Mouse (Mus musculus) embryonic facial prominence, embryonic 13.5 days (tissue): ENCODE measurements at regions not wholly inside any gene's neighbourhood (a gene's known extent, or its start where the extent isn't known, plus 50 kb on each side); places are given as distances from the start of the nearest gene placed in this dataset.
"Not testable (repeated sequence)": the region's sequence is repeated elsewhere in the genome, so short reads cannot be mapped to it uniquely, and the experiment has no call there.

Experiments
- ATAC-seq: fragments of 200-750 bp; cut with Nextera tagmentation; 2 replicates; pipeline ENCODE4 v1.8.0; 2017; ENCODE audit warnings: low read depth; ENCODE audit not compliant: insufficient number of reproducible peaks, insufficient read depth, low FRiP score, low TSS enrichment
- H3K27ac ChIP-seq: fragments of 300-500 bp; sonication (generic); 2 replicates; pipeline ENCODE4 v1.5.1; 2015; ENCODE audit warnings: moderate library complexity, mild to moderate bottlenecking, inconsistent platforms
- H3K27me3 ChIP-seq: fragments of 300-500 bp; sonication (generic); 2 replicates; pipeline ENCODE4 v1.6.1; 2015; ENCODE audit warnings: mild to moderate bottlenecking, inconsistent platforms
- H3K36me3 ChIP-seq: fragments of 300-500 bp; sonication (generic); 2 replicates; pipeline ENCODE4 v1.6.1; 2015; ENCODE audit warnings: mild to moderate bottlenecking, inconsistent platforms
- H3K4me1 ChIP-seq: fragments of 300-500 bp; sonication (generic); 2 replicates; pipeline ENCODE4 v1.6.1; 2015; ENCODE audit warnings: inconsistent platforms
- H3K4me2 ChIP-seq: fragments of 300-500 bp; sonication (generic); 2 replicates; pipeline ENCODE4 v1.6.1; 2015; ENCODE audit warnings: moderate library complexity, mild to moderate bottlenecking, inconsistent platforms
- H3K4me3 ChIP-seq: fragments of 300-500 bp; sonication (generic); 2 replicates; pipeline ENCODE4 v1.5.1; 2015; ENCODE audit warnings: mild to moderate bottlenecking, inconsistent platforms
- H3K9ac ChIP-seq: fragments of 300-500 bp; sonication (generic); 2 replicates; pipeline ENCODE4 v1.6.1; 2015; ENCODE audit warnings: mild to moderate bottlenecking, inconsistent platforms
- H3K9me3 ChIP-seq: fragments of 300-500 bp; sonication (generic); 2 replicates; pipeline ENCODE4 v1.6.1; 2016; ENCODE audit warnings: inconsistent platforms
- WGBS: fragments of 180-500 bp; shearing (Covaris S2); methylation state at CpG from one replicate; pipeline ENCODE4 v1.1.7; 2015; ENCODE audit warnings: mixed read lengths; 5-methylcytosine and 5-hydroxymethylcytosine counted together

DNA sequence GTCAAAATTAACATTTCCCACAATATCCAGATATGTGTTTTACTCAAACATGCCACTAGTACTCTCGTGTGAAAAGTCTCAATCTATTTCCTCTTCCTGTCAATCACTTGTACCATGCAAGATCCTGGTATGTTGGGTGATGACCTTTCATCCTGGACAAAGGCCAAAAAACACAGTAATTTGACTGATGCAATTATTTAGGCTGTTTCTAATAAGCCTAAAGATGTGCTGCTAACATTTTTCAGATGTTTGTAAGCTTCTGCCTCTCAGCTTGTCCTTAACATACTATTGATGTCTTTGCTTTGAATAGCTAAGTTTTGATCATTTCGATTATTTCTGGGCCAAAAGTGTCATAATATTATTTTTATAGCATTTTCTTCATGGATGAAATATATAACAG, 418.4 kb upstream of the Arrdc4 start:
- Histone ChIP-seq H3K27ac (no peak overlapping the region), H3K27me3 (no peaks in the 10 kb centered on the region), H3K4me3 (no peak overlapping the region), H3K9ac (no peak overlapping the region), H3K36me3 (no peaks in the 10 kb centered on the region), H3K4me2 (no peak overlapping the region), H3K4me1 (no peaks in the 10 kb centered on the region), H3K9me3 (no peaks in the 10 kb centered on the region)
- WGBS = 23% methylated on average over 2 of the region's 2 CpGs
- no peak for ATAC-seq

GRCm38 (mm10) chr7:69161916-69162315, 412.9 kb upstream of the Arrdc4 start:
- H3K4me3 ChIP-seq = no peak overlapping the region
- no peak overlapping the region for H3K4me2 ChIP-seq
- H3K9me3 ChIP-seq = no peaks in the 10 kb centered on the region
- no peaks in the 10 kb centered on the region for H3K4me1 ChIP-seq
- no peaks in the 10 kb centered on the region for H3K27me3 ChIP-seq
- 16% methylated on average over 4 of the region's 4 CpGs for WGBS
- no peak overlapping the region for H3K27ac ChIP-seq
- no peak overlapping the region for H3K9ac ChIP-seq
- ATAC-seq = no peak
- H3K36me3 ChIP-seq = no peaks in the 10 kb centered on the region

- H3K4me1 ChIP-seq = no peaks in the 10 kb centered on the region
- H3K4me2 ChIP-seq = no peak overlapping the region
- H3K36me3 ChIP-seq = no peaks in the 10 kb centered on the region
- H3K9me3 ChIP-seq = no peaks in the 10 kb centered on the region
- H3K9ac ChIP-seq = no peak overlapping the region
- H3K27me3 ChIP-seq = no peaks in the 10 kb centered on the region
- H3K4me3 ChIP-seq = no peak overlapping the region
- ATAC-seq = no peak
- WGBS = 62% methylated on average over 3 of the region's 3 CpGs
- H3K27ac ChIP-seq = no peak overlapping the region
Measured at GRCm38 (mm10) chr7:69142351-69142750, 393.3 kb upstream of the Arrdc4 start.

DNA sequence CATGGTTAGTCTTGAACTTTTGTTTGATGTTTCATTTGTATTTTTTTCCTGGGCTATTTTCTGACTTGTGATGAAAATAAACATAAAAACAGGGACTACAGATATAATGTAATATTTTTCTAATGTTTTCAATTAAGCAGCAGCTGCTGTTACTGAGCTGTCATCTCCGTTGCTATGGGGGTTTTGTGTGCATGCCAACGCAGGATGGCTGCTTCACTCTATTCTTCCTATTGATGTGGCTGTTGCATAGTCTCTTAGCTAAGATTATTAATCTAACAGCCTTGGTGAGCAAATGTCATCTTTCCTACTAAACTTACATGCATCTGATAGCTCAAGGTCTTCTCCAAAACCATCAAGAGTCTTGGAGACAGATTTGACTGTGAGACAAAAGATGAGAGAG, 384.4 kb upstream of the Arrdc4 start:
- 49% methylated on average over 2 of the region's 2 CpGs for WGBS
- H3K27ac ChIP-seq = no peak overlapping the region
- ATAC-seq = no peak
- no peaks in the 10 kb centered on the region for H3K9me3 ChIP-seq
- H3K27me3 ChIP-seq = no peaks in the 10 kb centered on the region
- H3K4me2 ChIP-seq = no peak overlapping the region
- no peak overlapping the region for H3K9ac ChIP-seq
- no peaks in the 10 kb centered on the region for H3K4me1 ChIP-seq
- H3K4me3 ChIP-seq = no peak overlapping the region
- no peaks in the 10 kb centered on the region for H3K36me3 ChIP-seq

DNA sequence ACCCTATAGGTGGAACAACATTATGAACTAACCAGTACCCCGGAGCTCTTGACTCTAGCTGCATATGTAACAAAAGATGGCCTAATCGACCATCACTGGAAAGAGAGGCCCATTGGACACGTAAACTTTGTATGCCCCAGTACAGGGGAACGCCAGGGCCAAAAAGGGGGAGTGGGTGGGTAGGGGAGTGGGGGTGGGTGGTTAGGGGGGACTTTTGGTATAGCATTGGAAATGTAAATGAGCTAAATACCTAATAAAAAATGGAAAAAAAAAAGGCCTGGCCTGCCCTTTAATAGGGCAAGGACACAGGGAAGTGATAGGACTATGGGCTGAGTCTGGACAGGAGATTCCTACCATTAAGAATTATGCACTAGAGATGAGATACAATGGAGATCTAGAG, 352.7 kb upstream of the Arrdc4 start:
- WGBS = 93% methylated on average over 2 of the region's 4 CpGs
- ATAC-seq, H3K36me3 ChIP-seq, H3K4me3 ChIP-seq, H3K9me3 ChIP-seq, H3K9ac ChIP-seq, H3K4me2 ChIP-seq, H3K27ac ChIP-seq, H3K4me1 ChIP-seq, H3K27me3 ChIP-seq: not testable (repeated sequence)

DNA sequence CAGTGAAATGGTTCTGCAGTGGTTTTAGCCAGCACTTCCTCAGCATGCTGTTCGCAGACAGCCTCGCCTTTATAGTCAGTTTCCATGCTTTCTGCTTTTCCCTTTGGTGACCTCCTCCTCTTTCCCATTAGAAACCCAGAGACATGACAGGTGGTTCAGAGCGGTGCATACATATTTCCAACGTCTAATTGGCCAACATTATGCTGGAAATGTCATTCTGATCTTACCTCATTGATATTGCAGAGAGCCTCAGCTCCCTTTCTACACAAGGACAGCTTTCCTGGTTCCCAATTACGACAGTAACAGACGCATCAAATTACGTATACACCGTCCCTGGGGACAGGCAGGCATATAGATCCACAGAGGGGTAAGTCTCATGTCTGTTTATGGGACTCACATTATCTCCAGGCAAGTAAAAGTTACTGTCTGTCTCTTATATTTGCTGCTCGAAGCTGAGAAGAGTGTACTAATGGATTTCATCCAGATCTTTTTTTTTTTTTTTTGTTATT, 348.6 kb upstream of the Arrdc4 start:
- H3K9ac ChIP-seq = no peak overlapping the region
- no peak overlapping the region for H3K4me3 ChIP-seq
- no peaks in the 10 kb centered on the region for H3K4me1 ChIP-seq
- no peak overlapping the region for H3K27ac ChIP-seq
- H3K27me3 ChIP-seq = no peaks in the 10 kb centered on the region; the same call in 1 of the 2 replicates
- 40% methylated on average over 9 of the region's 9 CpGs for WGBS
- H3K36me3 ChIP-seq = no peaks in the 10 kb centered on the region
- H3K4me2 ChIP-seq = no peak overlapping the region
- no peaks in the 10 kb centered on the region for H3K9me3 ChIP-seq
- no peak for ATAC-seq

DNA sequence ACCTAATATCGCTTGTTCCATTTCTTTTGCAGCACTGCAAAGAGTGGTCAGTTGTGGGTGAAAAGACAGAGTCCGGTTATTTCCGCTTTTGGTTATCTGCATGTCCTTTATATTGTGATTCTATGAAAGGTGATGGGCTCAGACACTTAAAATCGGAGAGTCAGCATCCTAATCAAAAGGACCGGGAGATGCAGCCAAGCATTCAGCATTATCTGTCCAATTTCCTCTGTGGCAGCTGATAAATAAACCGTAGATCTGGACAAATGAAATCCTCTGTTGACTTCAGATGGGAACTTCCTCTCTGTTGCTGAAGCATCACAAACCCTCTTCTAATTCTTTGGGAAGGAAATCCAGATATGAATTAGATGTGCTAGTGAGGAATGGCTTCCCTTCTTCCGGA, 325.7 kb upstream of the Arrdc4 start:
- Histone ChIP-seq H3K9me3 (no peaks in the 10 kb centered on the region), H3K9ac (no peak overlapping the region), H3K4me3 (no peak overlapping the region), H3K27ac (no peak overlapping the region), H3K36me3 (no peaks in the 10 kb centered on the region), H3K4me1 (no peaks in the 10 kb centered on the region), H3K27me3 (no peaks in the 10 kb centered on the region), H3K4me2 (no peak overlapping the region)
- no peak for ATAC-seq
- WGBS = 90% methylated on average over 7 of the region's 7 CpGs

- H3K27ac ChIP-seq = no peak overlapping the region
- no peaks in the 10 kb centered on the region for H3K9me3 ChIP-seq
- H3K4me3 ChIP-seq = no peak overlapping the region
- H3K4me2 ChIP-seq = no peak overlapping the region
- no peak for ATAC-seq
- H3K36me3 ChIP-seq = no peaks in the 10 kb centered on the region
- WGBS = 82% methylated on average over 5 of the region's 5 CpGs
- no peaks in the 10 kb centered on the region for H3K4me1 ChIP-seq
- H3K27me3 ChIP-seq = no peaks in the 10 kb centered on the region
- no peak overlapping the region for H3K9ac ChIP-seq
Measured at GRCm38 (mm10) chr7:69062994-69063393, 314.0 kb upstream of the Arrdc4 start.

DNA sequence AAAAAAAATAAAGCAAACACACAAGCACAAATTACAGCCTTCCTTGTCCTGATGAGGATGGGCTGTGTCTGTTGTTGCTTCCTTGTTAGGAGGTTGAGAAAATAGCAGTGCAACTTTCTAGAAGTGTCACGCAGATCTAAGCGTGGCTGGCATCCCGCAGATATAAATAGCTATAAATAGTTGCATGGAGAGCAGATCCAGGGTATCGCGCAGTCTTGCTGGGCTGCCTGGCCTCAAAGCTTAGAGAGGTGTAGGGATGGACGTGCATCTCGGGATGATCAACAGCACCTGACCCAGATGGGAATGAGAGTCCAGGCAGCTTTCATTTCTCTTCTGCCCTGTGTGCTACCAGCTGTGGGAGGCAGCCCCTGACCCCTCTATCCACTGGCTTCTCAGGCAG, 313.5 kb upstream of the Arrdc4 start:
- Histone ChIP-seq H3K4me3 (no peak overlapping the region), H3K9me3 (no peaks in the 10 kb centered on the region), H3K9ac (no peak overlapping the region), H3K27me3 (no peaks in the 10 kb centered on the region), H3K27ac (no peak overlapping the region), H3K4me2 (no peak overlapping the region), H3K4me1 (no peaks in the 10 kb centered on the region), H3K36me3 (no peaks in the 10 kb centered on the region)
- WGBS = 83% methylated on average over 7 of the region's 7 CpGs
- no peak for ATAC-seq

DNA sequence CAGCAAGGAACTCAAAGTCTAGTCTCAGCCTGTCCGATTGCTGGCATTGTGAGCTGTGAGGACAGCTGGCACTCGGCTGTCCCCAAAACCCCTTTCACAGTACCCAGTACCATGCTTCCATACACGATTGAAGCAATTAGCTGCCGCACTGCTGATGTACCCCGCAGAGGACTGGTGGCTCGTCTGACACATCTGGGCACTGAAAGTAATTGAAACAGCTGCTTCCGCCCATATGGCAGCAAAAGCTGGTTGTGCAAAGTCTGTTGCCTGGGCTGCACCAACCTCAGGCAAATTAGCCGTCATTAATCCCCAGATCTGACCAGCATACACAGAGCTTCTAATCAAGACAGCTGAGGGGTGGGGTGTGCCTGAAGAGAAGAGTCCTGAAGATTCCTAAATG, 313.1 kb upstream of the Arrdc4 start:
- no peak for ATAC-seq
- Histone ChIP-seq H3K4me1 (no peaks in the 10 kb centered on the region), H3K27me3 (no peaks in the 10 kb centered on the region), H3K4me2 (no peak overlapping the region), H3K9me3 (no peaks in the 10 kb centered on the region), H3K36me3 (no peaks in the 10 kb centered on the region), H3K27ac (no peak overlapping the region), H3K4me3 (no peak overlapping the region), H3K9ac (no peak overlapping the region)
- WGBS = 45% methylated on average over 8 of the region's 8 CpGs

DNA sequence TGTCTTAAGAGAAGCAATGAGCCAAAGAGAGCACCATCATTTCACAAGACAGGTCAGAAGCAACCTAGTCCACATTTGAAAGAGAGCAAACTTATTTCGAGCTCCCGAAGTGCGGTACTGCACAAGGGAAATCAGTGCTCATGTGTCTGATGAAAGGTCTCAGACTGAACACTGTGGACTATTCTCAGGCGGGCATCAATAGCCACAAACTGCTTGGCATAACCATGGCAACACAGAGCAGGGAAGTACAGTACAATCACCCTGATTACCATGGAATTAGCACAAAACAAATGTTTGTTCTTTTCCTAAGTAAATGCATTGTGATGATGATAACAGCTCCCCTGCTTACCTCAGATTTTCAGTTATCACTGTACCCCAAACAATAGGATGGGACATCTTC, 312.2 kb upstream of the Arrdc4 start:
- H3K4me2 ChIP-seq = no peak overlapping the region
- no peaks in the 10 kb centered on the region for H3K36me3 ChIP-seq
- H3K4me3 ChIP-seq = no peak overlapping the region
- 86% methylated on average over 4 of the region's 4 CpGs for WGBS
- no peaks in the 10 kb centered on the region for H3K4me1 ChIP-seq
- ATAC-seq = no peak
- H3K9me3 ChIP-seq = no peaks in the 10 kb centered on the region
- H3K27me3 ChIP-seq = no peaks in the 10 kb centered on the region
- no peak overlapping the region for H3K27ac ChIP-seq
- no peak overlapping the region for H3K9ac ChIP-seq

- ATAC-seq = no peak
- H3K36me3 ChIP-seq = no peaks in the 10 kb centered on the region
- WGBS = 54% methylated on average over 8 of the region's 8 CpGs
- H3K27ac ChIP-seq = no peak overlapping the region
- H3K4me2 ChIP-seq = no peak overlapping the region
- no peaks in the 10 kb centered on the region for H3K9me3 ChIP-seq
- H3K9ac ChIP-seq = no peak overlapping the region
- no peaks in the 10 kb centered on the region for H3K4me1 ChIP-seq
- H3K27me3 ChIP-seq = peaks cover 19% of the 10 kb centered on the region
- H3K4me3 ChIP-seq = no peak overlapping the region
Measured at GRCm38 (mm10) chr7:69016575-69016974, 267.5 kb upstream of the Arrdc4 start.

DNA sequence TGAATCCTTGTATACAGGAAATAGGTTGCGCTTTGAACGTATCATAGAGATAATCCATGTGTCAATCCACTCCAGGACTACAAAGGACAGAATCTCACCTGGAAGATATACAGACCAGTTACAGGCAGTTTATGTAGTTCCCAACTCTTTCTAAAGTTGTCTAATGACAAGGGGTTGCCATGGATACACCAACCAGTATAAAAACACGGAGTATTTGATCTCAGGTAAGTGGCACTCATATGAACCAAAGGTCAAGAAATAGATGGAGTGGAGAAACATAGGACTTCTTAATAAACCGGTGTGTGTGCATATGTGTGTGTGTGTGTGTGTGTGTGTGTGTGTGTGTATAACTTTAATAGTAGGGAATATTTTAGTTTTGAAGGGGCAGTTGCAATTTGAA, 266.0 kb upstream of the Arrdc4 start:
- no peak overlapping the region for H3K4me2 ChIP-seq
- no peaks in the 10 kb centered on the region for H3K36me3 ChIP-seq
- ATAC-seq = no peak
- no peak overlapping the region for H3K27ac ChIP-seq
- H3K4me3 ChIP-seq = no peak overlapping the region
- no peaks in the 10 kb centered on the region for H3K9me3 ChIP-seq
- H3K9ac ChIP-seq = no peak overlapping the region
- 78% methylated on average over 4 of the region's 4 CpGs for WGBS
- peaks cover 19% of the 10 kb centered on the region for H3K27me3 ChIP-seq
- H3K4me1 ChIP-seq = no peaks in the 10 kb centered on the region
